Mouse (Mus musculus): ENCODE measurements around the gene Cntrl.

DNA sequence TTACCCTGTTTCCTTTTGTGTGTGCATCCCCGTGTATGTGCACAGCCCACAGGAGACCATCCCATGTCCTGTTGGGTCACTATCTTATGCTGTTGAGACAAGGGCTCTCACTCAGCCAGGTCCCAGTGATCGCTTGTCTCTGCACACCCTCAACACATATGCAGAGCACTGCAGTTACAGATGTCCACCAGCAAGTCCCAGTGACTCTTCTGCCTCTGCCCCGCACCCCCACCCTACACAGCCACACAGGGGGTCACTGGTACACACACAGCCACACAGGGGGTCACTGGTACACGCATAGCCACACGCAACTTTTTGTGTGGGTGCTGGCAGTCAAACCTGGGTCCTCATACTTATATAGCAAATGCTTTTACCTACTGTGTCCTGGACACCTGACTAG is 54.1 kb downstream of the Cntrl start:
- TF ChIP-seq CTCF (conservative IDR thresholded peaks at IDR 0.05; ENCODE audit: low read length), result no peak
- no peak for TF ChIP-seq POU5F1 (IDR thresholded peaks at IDR 0.05; ENCODE audit: borderline replicate concordance, low read length)
- no peak for TF ChIP-seq NANOG (IDR thresholded peaks at IDR 0.05; ENCODE audit: borderline replicate concordance, low read length)

All from E14TG2a.4 (cell line).